Mouse (Mus musculus) thymus, postnatal 4 days (tissue): Measurements from ENCODE around the gene Zfp938.

ENCODE experiments used
- DNase-seq: peaks from one replicate; pipeline ENCODE4 v3.0.0; 2021

The Zfp938 gene

GRCm38 (mm10) chr10:82240742-82241400 lies at the start of gene Zfp938:
Zfp938 (minus strand) TSS chr10:82241280.
- DNase-seq = peak; percentile 71

- no peak for DNase-seq
These were observed 16.3 kb upstream of the Zfp938 start for GRCm38 (mm10) chr10:82257331-82257730.

- no peak for DNase-seq
These were observed 3.9 kb upstream of the Zfp938 start for GRCm38 (mm10) chr10:82245021-82245420.

GRCm38 (mm10) chr10:82241401-82241788 lies 315 bp upstream of the Zfp938 start:
- no peak for DNase-seq

GRCm38 (mm10) chr10:82178257-82179064 lies 62.6 kb downstream of the Zfp938 start:
- peak; percentile 74 for DNase-seq
